Mouse (Mus musculus): ENCODE measurements around the gene Hmgcs1. TPM values are rescaled to one million over a fixed set of nuclear protein-coding genes. Genes with fewer than 3 reads are reported as not detected.
"Not testable (repeated sequence)": the region's sequence is repeated elsewhere in the genome, so short reads cannot be mapped to it uniquely, and the experiment has no call there.

Hmgcs1 gene
- total and polyA plus RNA-seq, 2 experiments from 2014 or later, result 230 to 376 TPM

DNA sequence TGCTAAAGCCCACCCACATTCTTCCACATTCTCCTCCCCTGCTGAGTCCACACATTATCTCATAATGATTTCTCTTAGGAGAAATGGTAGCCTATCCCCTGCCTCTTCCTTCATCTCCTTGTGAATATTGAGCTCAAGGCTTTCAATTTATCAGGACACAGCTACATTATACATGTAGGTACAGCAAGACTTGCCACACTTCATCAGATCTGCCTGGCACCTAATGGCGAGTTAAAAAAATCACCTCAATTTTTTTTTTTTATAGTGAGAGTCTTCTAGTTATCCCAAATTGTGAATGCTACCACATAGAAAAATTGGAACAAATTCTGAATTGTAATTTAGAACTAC, 40.5 kb upstream of the Hmgcs1 start:
- Histone ChIP-seq H3K36me3 (ENCODE audit: insufficient read depth, low read length) (no peaks in the 10 kb centered on the region), H3K4me2 (ENCODE audit: low read depth, low read length) (peak overlapping the region; percentile 42), H3K27ac (peak overlapping the region; percentile 76; the same call in 1 of the 2 replicates), H3K4me3 (ENCODE audit: low read length) (no peak overlapping the region), H3K27me3 (ENCODE audit: insufficient read depth, low read length) (no peaks in the 10 kb centered on the region), H3K9ac (replicated peaks; ENCODE audit: low read length) (peak overlapping the region; percentile 40), H3K4me1 (ENCODE audit: insufficient read depth, low read length) (no peaks in the 10 kb centered on the region), H3K9me3 (ENCODE audit: low read length) (no peaks in the 10 kb centered on the region)
- no peak for DNase-seq (ENCODE audit: low spot score)
- no peak for ATAC-seq
- no peak for TF ChIP-seq CTCF (IDR thresholded peaks at IDR 0.05; ENCODE audit: low read depth)
- WGBS, result 60% methylated on average over 1 of the region's 1 CpGs

DNA sequence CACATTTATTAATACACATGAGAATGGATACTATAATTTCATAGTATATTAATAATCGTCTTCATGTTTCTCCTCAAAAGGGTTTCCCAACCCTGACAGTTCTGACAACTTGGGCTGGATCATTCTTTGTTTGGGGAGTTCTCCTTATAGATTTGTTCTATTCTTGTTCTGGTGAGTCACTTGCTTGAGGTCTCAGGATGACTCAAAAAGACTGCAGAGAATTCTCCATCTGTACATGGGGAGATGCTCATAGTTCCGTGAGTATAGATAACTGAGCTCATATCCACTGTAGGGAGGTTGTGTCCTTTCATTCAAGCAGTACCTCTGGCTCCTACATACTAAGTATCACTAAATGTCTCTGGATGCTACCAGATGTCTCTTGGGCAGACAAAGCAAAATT, 35.4 kb upstream of the Hmgcs1 start:
- no peak overlapping the region for H3K4me2 ChIP-seq (ENCODE audit: low read depth, low read length)
- H3K4me3 ChIP-seq (ENCODE audit: low read length), result no peak overlapping the region
- H3K9ac ChIP-seq (replicated peaks; ENCODE audit: low read length), result no peak overlapping the region
- no peaks in the 10 kb centered on the region for H3K36me3 ChIP-seq (ENCODE audit: insufficient read depth, low read length)
- 85% methylated on average over 2 of the region's 2 CpGs for WGBS
- H3K27ac ChIP-seq, result no peak overlapping the region
- no peak for TF ChIP-seq CTCF (IDR thresholded peaks at IDR 0.05; ENCODE audit: low read depth)
- H3K4me1 ChIP-seq (ENCODE audit: insufficient read depth, low read length), result no peaks in the 10 kb centered on the region
- H3K9me3 ChIP-seq (ENCODE audit: low read length), result no peaks in the 10 kb centered on the region
- ATAC-seq, result no peak
- no peak for DNase-seq (ENCODE audit: low spot score)
- no peaks in the 10 kb centered on the region for H3K27me3 ChIP-seq (ENCODE audit: insufficient read depth, low read length)

DNA sequence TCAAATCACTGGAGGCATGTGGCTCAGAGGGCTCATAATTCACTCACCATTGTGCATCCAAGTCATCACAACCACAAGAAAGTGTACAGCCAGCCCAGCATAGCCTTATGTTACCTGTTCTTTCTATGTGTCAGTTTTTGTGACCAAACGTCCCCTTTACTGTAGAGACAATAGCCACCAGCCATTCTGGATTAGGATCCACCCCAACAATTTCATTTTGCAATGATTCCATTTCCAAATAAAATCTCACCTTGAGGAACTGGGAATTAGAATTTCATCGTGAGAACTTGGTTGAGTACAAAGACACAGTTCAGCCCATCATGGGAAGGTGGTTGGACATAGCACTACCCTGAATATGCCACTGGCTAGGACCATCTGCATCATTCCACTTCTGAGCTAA, 33.9 kb upstream of the Hmgcs1 start:
- no peak overlapping the region for H3K4me3 ChIP-seq (ENCODE audit: low read length)
- H3K36me3 ChIP-seq (ENCODE audit: insufficient read depth, low read length), result no peaks in the 10 kb centered on the region
- no peak overlapping the region for H3K27ac ChIP-seq
- no peaks in the 10 kb centered on the region for H3K4me1 ChIP-seq (ENCODE audit: insufficient read depth, low read length)
- no peak for DNase-seq (ENCODE audit: low spot score)
- no peak overlapping the region for H3K9ac ChIP-seq (replicated peaks; ENCODE audit: low read length)
- WGBS, result 82% methylated on average over 2 of the region's 2 CpGs
- no peak for ATAC-seq
- no peaks in the 10 kb centered on the region for H3K9me3 ChIP-seq (ENCODE audit: low read length)
- no peak for TF ChIP-seq CTCF (IDR thresholded peaks at IDR 0.05; ENCODE audit: low read depth)
- H3K4me2 ChIP-seq (ENCODE audit: low read depth, low read length), result no peak overlapping the region
- H3K27me3 ChIP-seq (ENCODE audit: insufficient read depth, low read length), result no peaks in the 10 kb centered on the region

- no peak for DNase-seq (ENCODE audit: low spot score)
- no peak overlapping the region for H3K9ac ChIP-seq (replicated peaks; ENCODE audit: low read length)
- H3K4me2 ChIP-seq (ENCODE audit: low read depth, low read length), result no peak overlapping the region
- no peaks in the 10 kb centered on the region for H3K4me1 ChIP-seq (ENCODE audit: insufficient read depth, low read length)
- H3K4me3 ChIP-seq (ENCODE audit: low read length), result no peak overlapping the region
- TF ChIP-seq CTCF (IDR thresholded peaks at IDR 0.05; ENCODE audit: low read depth), result no peak
- no peaks in the 10 kb centered on the region for H3K27me3 ChIP-seq (ENCODE audit: insufficient read depth, low read length)
- no peaks in the 10 kb centered on the region for H3K9me3 ChIP-seq (ENCODE audit: low read length)
- no peak for ATAC-seq
- 85% methylated on average over 6 of the region's 6 CpGs for WGBS
- H3K27ac ChIP-seq, result no peak overlapping the region
- H3K36me3 ChIP-seq (ENCODE audit: insufficient read depth, low read length), result no peaks in the 10 kb centered on the region
These were observed 33.2 kb upstream of the Hmgcs1 start for GRCm38 (mm10) chr13:119656846-119657416.

- ATAC-seq; H3K4me1 ChIP-seq (ENCODE audit: insufficient read depth, low read length); H3K27me3 ChIP-seq (ENCODE audit: insufficient read depth, low read length); H3K4me3 ChIP-seq (ENCODE audit: low read length); H3K36me3 ChIP-seq (ENCODE audit: insufficient read depth, low read length); H3K9ac ChIP-seq (replicated peaks; ENCODE audit: low read length); H3K4me2 ChIP-seq (ENCODE audit: low read depth, low read length); DNase-seq (ENCODE audit: low spot score); H3K27ac ChIP-seq; H3K9me3 ChIP-seq (ENCODE audit: low read length): not testable (repeated sequence)
- WGBS, result 64% methylated on average over 3 of the region's 9 CpGs
- TF ChIP-seq CTCF (IDR thresholded peaks at IDR 0.05; ENCODE audit: low read depth), result peak; percentile 21
These were observed 28.8 kb upstream of the Hmgcs1 start for GRCm38 (mm10) chr13:119661420-119661819.

- Histone ChIP-seq H3K9me3 (ENCODE audit: low read length) (no peaks in the 10 kb centered on the region), H3K27ac (no peak overlapping the region), H3K27me3 (ENCODE audit: insufficient read depth, low read length) (no peaks in the 10 kb centered on the region), H3K36me3 (ENCODE audit: insufficient read depth, low read length) (no peaks in the 10 kb centered on the region), H3K4me1 (ENCODE audit: insufficient read depth, low read length) (no peaks in the 10 kb centered on the region), H3K9ac (replicated peaks; ENCODE audit: low read length) (no peak overlapping the region), H3K4me2 (ENCODE audit: low read depth, low read length) (no peak overlapping the region), H3K4me3 (ENCODE audit: low read length) (no peak overlapping the region)
- TF ChIP-seq CTCF (IDR thresholded peaks at IDR 0.05; ENCODE audit: low read depth), result no peak
- DNase-seq (ENCODE audit: low spot score), result no peak
- no peak for ATAC-seq
- WGBS, result 84% methylated on average over 8 of the region's 8 CpGs
These were observed 11.4 kb upstream of the Hmgcs1 start for GRCm38 (mm10) chr13:119678794-119679193.

GRCm38 (mm10) chr13:119679721-119680120, 10.5 kb upstream of the Hmgcs1 start:
- no peak for ATAC-seq
- no peaks in the 10 kb centered on the region for H3K36me3 ChIP-seq (ENCODE audit: insufficient read depth, low read length)
- H3K27me3 ChIP-seq (ENCODE audit: insufficient read depth, low read length), result no peaks in the 10 kb centered on the region
- no peaks in the 10 kb centered on the region for H3K4me1 ChIP-seq (ENCODE audit: insufficient read depth, low read length)
- WGBS, result 72% methylated on average over 2 of the region's 2 CpGs
- no peak overlapping the region for H3K27ac ChIP-seq
- H3K9ac ChIP-seq (replicated peaks; ENCODE audit: low read length), result no peak overlapping the region
- H3K9me3 ChIP-seq (ENCODE audit: low read length), result no peaks in the 10 kb centered on the region
- H3K4me2 ChIP-seq (ENCODE audit: low read depth, low read length), result no peak overlapping the region
- no peak overlapping the region for H3K4me3 ChIP-seq (ENCODE audit: low read length)
- no peak for TF ChIP-seq CTCF (IDR thresholded peaks at IDR 0.05; ENCODE audit: low read depth)
- no peak for DNase-seq (ENCODE audit: low spot score)

Data from hindbrain, postnatal 0 days (tissue).